Mouse (Mus musculus): ENCODE data around the gene Rtbdn.

DNA sequence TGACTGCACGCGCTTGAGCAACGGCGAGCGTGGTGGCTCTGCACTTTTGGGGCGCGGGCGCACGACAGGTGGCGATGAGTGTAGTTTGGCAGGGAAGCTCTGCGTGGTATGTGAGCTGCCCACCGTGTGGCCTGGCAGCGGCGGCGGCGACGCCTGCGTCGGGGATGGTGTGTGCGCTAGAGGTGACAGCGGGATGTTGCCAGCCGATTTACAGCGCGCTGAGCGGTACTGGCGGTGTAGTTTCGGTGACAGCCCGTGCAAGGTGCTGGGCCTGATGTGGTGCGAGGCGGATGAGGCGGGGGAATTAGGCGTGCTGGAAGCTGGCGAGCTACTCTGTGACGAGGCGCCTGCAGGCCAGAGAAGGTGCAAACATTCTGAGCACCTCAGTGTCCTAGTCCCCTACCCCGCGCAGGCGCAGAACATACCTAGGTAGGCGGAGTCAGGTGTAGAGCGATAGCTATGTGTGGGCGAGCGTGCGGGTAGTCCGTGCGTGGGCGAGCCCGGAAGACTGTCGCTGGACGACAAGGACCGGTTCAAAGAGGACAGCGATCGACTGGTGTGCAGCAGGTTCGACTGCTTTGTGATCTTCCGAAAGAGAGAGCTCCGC is 33.8 kb upstream of the Rtbdn start:
- TF ChIP-seq GATA1 (IDR thresholded peaks at IDR 0.05; ENCODE audit: borderline replicate concordance, low read length) (no peak), FLI1 (IDR thresholded peaks at IDR 0.05; ENCODE audit: low read length) (no peak)
